Mouse (Mus musculus) kidney, postnatal 4 days (tissue): Measurements from ENCODE around the gene Ckm.

ENCODE experiments used
- DNase-seq, 2 experiments: peaks; one replicate each; pipeline ENCODE4 v3.0.0; 2021; ENCODE audit warnings: mixed read lengths in 2 of 2

Ckm gene

GRCm38 (mm10) chr7:19388699-19389413 lies 15.7 kb upstream of the Ckm start:
- no peak for DNase-seq

DNA sequence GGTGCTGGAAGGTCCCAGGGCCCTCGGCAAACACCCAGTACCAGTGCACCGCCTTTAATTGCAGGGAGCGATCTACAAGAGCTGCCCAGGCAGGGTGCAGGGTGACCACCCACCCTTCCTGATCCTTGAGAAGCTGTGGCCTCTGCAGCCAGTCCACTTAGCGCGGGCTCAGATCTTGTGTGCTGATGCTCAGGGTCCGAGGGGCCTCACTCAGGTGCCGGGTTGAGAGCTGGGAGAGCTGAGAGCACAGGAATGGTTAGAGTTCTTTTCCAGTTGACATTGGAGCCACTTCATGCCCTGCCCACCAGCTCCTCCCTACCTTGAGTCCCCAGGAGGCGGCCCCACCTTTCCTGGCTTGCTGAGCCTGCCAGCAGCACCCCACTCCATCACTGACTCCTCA lies 10.1 kb upstream of the Ckm start:
- no peak for DNase-seq

GRCm38 (mm10) chr7:19399496-19400280 lies 4.9 kb upstream of the Ckm start:
- peak; percentile 71 to 82 for DNase-seq

DNA sequence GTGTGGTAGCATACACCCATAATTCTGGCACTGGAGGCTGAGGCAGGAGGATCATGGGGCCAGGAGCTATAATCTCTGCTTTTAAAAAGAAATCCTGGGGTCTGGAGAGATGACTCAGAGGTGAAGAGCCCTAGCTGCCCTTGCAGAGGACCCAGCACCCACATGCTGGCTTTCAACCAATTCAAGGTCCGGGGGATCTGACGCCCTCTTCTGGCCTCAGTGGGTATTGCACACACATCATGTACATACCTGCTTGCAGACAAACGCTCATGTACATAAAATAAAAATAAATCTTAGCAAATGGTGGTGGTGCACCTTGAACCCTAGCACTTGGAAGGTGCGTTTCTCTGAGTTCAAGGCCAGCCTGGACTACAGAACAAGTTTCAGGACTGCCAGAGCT lies 3.6 kb upstream of the Ckm start:
- no peak for DNase-seq

GRCm38 (mm10) chr7:19402535-19403112 lies 2.0 kb upstream of the Ckm start:
- DNase-seq = no peak

- peak; percentile 77 to 88 for DNase-seq
Measured at GRCm38 (mm10) chr7:19403731-19404296, 762 bp upstream of the Ckm start, which contains the start of gene Klc3. Gene Klc3 (minus strand): TSS chr7:19404104.

DNA sequence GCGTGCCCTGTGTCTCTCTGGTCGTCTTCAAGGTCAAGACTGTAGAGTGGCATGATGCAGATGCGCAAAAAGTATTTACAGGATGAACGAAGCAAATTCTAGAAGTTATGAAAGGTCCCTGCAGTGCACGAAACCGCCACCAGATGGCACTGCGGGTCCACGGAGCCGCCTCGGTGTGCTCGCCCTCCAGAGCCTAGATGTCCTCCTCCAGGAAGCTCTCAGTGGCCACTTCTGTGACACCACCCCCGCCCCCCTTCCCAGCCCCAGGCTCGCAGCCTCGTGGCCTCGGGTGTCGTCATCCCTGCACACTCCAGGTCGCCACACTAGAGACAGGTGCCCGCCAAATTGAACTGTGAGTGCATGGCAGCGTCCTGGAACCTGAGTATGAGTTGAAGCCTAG lies 841 bp downstream of the Ckm start:
- DNase-seq = peak; percentile 89 to 91

- DNase-seq = no peak
Measured at GRCm38 (mm10) chr7:19409753-19410152, 5.2 kb downstream of the Ckm start.

- no peak for DNase-seq
Measured at GRCm38 (mm10) chr7:19410766-19411344, 6.3 kb downstream of the Ckm start.

GRCm38 (mm10) chr7:19411783-19412182 lies 7.2 kb downstream of the Ckm start:
- DNase-seq = no peak

DNA sequence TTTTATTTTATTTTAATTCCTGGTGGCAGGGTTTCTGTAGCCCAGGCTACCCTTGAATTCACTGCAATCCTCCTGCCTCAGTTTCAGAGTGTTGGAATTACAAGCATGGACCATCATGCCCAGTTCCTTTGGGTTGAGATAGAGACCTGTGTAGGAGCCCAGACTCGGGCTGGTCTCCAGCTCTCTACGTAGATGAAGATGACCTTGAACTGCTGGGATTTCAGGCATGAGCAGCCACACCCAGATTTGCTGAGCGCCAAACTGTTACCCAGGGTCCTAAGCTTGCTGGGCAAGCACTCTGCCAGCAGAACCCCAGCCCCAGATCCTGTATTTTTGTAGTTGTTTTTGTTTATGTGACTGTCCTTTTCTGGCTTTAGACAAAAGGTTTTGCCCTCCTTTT lies 8.9 kb downstream of the Ckm start:
- DNase-seq = no peak

- DNase-seq = no peak
Measured at GRCm38 (mm10) chr7:19416590-19416989, 12.0 kb downstream of the Ckm start.

DNA sequence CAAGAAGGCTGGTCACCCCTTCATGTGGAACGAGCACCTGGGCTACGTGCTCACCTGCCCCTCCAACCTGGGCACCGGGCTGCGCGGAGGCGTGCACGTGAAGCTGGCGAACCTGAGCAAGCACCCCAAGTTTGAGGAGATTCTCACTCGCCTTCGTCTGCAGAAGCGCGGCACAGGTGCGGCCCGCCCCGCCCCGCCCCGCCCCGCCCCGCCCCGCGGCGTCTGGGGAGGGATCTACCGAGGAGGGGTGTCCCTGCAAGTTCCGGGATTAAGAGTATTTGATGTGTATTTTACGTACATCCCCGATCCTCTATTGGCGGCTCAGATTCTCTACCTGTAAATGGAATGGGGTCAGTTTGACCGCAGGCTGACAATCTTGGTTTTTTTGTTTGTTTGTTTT lies 15.5 kb downstream of the Ckm start:
- DNase-seq = no peak

DNA sequence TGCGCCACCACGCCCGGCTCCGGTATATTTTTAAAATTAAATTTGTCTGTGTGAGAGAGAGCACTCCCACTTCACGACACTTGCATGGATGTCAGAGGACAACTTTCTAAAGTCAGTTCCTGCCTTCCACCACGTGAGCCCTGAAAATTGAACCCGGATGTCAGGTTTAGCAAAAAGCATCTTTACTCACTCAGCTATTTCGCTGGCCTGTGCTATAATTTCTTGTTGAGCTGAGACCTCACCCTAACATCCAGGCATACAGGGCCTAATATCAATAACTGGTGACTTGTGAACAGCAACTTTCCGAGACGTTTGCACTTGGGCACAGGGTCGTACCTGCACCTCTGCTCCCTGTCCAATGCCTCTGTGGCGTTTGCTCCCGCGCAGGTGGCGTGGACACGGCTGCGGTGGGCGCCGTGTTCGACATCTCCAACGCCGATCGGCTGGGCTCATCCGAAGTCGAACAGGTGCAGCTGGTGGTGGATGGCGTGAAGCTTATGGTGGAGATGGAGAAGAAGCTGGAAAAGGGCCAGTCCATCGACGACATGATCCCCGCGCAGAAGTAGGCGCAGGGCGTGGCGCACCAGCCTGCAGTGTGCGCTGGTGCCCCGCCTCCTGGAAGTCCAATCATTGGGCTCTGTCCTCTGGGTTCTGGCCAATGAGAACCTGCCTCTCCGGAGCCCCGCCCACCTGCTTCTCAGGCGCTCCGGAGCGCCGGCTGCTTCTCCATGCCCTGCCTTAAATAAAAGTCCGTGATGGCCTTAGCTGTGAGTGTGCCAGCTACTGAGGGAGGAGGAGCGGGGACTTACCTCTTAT lies 16.5 kb downstream of the Ckm start:
- peak; percentile 92 to 95 for DNase-seq

- DNase-seq = no peak
Measured at GRCm38 (mm10) chr7:19423083-19423482, 18.5 kb downstream of the Ckm start.

DNA sequence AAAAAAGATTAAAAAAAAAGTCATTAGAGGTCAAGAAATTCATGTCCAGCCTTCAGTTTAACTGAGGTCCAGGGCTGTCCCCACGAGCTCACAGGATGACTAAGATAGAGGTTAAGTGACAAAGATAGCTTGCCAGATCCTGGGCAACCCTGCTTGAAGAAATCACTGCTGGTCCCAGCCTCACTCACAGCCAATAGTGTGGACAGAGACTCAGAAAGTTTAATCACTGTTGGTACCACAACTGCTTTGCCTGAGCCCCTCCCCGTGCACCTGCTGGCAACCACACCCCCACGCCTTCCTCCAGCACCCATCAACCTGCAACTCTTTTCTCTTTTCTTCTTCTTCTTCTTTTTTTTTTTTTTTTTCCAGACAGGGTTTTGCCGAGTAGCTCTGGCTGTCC lies 19.5 kb downstream of the Ckm start:
- DNase-seq = no peak

DNA sequence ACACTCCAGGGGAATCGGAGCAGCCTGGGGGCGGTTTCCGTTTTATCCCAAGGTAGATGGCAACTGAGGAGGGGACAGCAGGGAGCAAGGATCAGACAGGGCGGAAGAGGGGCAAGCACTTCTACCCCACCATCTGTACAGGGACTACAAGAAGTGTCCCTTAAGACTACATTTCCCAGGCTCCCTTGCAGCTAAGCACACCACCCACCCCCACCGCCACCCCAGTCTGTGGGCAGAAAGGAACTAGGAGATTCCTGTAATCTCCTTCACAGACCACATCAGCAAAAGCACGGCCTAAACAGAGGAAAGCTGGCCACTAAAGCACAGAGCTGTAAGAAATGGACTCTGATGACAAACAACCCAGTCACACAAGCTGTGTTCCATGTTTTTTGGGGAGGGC lies 21.8 kb downstream of the Ckm start:
- no peak for DNase-seq

DNA sequence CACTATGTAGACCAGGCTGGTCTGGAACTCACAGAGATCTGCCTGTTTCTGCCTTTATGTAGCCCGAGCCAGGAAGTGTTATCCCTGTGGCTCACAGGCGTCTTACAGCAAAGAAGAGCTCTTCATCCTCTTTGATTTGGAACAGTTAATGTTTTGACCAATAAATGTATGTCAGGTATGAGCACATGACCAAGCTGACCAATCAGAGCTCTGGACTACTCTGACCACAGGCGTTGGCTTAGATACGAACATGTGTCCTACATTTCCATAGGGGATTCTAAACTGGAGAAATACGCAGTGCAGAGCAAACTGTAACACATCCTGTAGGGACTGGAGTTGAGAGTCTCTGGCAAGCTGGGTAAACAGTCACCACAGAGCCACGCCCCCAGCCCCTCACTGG lies 22.3 kb downstream of the Ckm start:
- no peak for DNase-seq

- no peak for DNase-seq
Measured at GRCm38 (mm10) chr7:19427999-19428650, 23.5 kb downstream of the Ckm start.

DNA sequence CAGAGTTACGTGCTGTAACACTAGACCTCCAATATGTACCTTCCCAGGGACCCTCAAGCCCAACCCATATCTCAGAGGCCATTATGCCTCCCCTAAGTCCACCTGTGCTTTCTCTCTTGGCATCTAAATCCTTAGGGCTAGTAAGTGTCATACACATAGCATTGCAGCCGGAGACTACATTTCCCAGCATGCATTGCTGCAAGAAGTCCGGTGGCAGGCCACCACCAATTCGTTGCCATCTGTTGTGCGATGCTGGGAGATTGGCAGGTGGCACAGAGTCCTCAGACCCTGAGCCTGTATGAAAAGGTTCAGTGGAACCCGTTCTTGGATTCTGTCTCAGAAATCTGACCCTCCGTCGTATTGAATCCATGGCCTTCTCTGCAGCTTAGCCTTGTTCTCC lies 25.1 kb downstream of the Ckm start:
- DNase-seq = no peak

- no peak for DNase-seq
Measured at GRCm38 (mm10) chr7:19430402-19430801, 25.8 kb downstream of the Ckm start.

DNA sequence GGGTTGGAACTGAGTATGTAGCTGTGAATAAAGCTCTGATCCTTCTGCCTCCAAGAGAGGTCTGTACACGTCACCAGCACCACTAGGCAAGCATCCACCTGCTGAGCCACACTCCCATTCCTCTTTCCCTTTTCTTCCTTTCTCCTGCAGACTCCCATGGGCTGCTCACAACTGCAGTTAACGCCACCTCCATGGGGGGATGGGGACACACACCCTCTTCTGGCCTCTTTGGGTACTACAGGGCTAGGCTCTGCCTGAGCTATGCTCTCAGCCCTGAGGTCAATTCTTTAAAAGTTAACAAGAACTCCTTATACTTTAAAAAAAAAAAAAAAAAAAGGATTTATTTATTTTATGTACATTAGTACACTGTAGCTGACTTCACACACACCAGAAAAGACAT lies 27.9 kb downstream of the Ckm start:
- no peak for DNase-seq
